Mouse (Mus musculus): ENCODE data around the gene Sestd1.

DNA sequence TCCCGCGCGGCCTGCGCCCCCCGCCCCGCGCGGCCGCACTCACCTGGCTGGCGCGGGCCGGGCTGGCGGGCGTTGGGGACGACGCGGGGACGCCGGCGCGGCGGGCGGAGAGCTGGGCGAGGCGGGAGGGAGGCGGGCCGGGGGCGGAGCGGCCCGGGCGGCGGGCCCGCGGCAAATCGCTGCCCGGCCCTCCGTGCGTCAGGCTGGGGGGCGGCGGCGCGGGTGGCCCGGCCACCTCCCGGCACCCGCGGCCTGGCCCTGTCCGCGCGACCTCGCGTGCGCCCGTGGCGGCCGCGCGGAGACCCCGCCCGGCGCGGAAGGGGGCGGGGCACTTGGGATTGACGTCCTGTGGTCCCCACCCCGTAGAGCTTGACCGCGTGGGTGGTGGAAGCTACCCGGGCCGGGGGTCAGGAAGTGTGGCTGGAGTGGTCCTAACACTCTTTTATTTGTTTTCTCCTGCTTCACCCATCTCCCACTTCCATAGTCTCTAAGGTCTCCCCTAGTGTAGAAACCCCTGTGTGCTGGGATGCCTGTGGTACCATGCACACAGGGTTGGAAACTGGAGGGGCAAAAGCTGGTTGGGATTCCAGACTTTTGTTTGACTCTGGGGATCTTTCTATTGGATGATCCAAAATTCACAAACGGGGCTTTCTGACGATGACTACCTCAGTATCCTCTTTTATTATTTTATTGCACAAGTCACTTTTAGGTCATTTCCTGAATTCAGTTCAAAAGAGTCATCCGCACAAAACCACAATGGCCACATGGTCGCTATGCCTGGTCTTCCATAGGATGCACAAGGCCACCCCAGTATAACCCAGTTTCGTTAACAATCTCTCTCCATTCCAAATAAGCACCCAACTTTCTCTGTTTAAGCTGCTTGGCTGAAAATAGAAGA is at the start of gene Sestd1:
- TF ChIP-seq GATA1 (IDR thresholded peaks at IDR 0.05; ENCODE audit: borderline replicate concordance, low read length) (no peak), FLI1 (IDR thresholded peaks at IDR 0.05; ENCODE audit: low read length) (no peak)
